Mouse (Mus musculus): ENCODE measurements around the gene Gm19935. TPM values are rescaled to one million over a fixed set of nuclear protein-coding genes. Genes with fewer than 3 reads are reported as not detected.

The Gm19935 gene
- polyA plus RNA-seq, 1 experiment: 10.3 TPM

DNA sequence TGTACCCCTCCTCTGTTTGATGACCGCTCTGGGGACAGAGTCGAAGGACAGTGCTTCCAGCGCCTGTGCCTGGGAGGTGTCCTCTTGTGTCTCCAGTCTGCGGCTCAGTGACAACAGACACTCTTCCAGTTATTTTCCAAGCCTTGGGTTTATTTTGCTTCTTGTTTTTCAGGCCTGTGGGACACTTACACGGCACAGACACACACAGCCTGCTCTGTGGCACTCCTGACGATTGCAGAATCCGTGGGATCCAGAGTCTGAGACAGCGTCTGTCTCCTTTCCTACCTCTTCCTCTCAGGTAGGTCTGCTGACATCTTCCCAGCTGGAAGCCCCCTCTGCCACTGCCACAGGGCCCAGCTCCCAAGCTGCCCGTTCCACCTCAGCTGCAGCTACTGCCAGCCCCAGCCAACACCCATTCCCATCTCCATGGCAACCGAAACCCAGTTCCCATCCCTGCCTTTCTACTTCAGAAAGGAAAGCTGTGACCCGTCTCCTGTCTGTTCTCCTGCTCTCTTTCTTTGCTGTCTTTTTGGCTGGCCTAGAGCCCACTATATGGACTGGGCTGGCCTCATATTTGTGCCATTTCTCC, 32.4 kb upstream of the Gm19935 start:
- TF ChIP-seq CTCF (IDR thresholded peaks at IDR 0.05; ENCODE audit: insufficient read depth, low read length) (no peak), POLR2A (IDR thresholded peaks at IDR 0.05; ENCODE audit: borderline replicate concordance, extremely low read depth, low read depth, low read length) (no peak)
- peaks cover 7% of the 10 kb centered on the region for H3K4me1 ChIP-seq (ENCODE audit: control insufficient read depth, insufficient read depth, low read length)
- H3K4me3 ChIP-seq (replicated peaks; ENCODE audit: extremely low read depth, low read depth, low read length): no peak overlapping the region
- no peak for DNase-seq
- WGBS: 80% methylated on average over 11 of the region's 11 CpGs

DNA sequence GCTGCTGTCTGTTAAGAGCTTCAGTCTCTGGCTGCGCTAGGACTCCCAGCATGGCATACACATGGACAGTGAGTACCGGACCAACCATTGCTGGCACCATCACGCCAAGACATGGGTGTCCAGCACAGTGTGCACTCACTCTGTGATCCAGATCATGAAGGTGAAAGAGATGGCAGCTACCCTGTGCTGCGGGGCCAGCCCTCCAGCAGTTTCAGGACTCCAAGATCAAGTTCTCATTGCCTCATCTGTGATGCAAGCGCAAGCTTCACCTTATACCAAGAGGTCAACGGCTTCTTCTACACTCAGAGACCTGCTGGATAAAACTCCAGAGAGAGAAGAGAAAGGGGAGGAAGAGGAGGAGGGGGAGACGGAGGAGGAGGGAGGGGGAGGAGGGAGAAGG, 30.8 kb upstream of the Gm19935 start:
- no peak for TF ChIP-seq CTCF (IDR thresholded peaks at IDR 0.05; ENCODE audit: insufficient read depth, low read length)
- no peak for DNase-seq
- no peaks in the 10 kb centered on the region for H3K4me1 ChIP-seq (ENCODE audit: control insufficient read depth, insufficient read depth, low read length)
- no peak overlapping the region for H3K4me3 ChIP-seq (replicated peaks; ENCODE audit: extremely low read depth, low read depth, low read length)
- WGBS: 82% methylated on average over 7 of the region's 7 CpGs

DNA sequence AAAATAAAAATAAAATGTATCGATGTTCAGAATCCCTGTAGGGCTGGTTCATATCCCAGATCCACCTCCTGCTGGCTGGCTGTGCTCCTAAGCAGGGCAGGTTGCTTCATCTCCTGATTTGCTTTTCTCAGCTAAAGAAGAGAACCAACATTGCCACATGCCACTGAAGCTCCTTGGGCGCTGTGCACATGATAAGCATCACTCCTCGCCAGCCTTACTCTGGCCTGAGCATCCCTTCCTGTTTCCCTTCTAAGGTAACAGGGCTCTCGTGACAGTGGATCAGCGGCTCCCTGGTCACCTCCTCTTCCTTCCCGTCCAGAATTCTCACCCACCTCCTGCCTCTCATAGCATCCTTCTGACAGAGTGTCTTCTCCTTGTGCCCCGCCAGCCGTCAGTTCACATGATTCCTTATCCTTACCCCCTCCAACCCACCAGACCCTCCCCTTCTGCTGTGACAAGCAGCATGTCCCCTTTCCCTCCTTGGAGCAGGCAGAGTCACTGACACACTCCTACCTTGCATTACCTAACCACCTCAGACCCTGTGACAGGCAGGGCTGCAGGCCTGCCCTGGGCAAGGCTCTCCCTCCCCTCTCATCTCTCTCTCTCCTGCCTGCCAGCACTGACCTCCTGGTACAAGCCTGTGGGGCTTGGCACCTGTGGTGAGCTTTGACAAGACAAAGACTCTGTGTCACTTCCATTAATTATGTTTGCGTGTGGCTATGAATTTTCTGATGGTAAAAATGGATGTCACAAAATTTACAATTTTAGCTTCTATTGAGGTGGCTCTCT, 27.2 kb upstream of the Gm19935 start:
- DNase-seq: no peak
- Histone ChIP-seq H3K4me3 (replicated peaks; ENCODE audit: extremely low read depth, low read depth, low read length) (no peak overlapping the region), H3K4me1 (ENCODE audit: control insufficient read depth, insufficient read depth, low read length) (peaks cover 3% of the 10 kb centered on the region)
- TF ChIP-seq POLR2A (IDR thresholded peaks at IDR 0.05; ENCODE audit: borderline replicate concordance, extremely low read depth, low read depth, low read length) (no peak), CTCF (IDR thresholded peaks at IDR 0.05; ENCODE audit: insufficient read depth, low read length) (no peak)
- WGBS: 67% methylated on average over 9 of the region's 9 CpGs

DNA sequence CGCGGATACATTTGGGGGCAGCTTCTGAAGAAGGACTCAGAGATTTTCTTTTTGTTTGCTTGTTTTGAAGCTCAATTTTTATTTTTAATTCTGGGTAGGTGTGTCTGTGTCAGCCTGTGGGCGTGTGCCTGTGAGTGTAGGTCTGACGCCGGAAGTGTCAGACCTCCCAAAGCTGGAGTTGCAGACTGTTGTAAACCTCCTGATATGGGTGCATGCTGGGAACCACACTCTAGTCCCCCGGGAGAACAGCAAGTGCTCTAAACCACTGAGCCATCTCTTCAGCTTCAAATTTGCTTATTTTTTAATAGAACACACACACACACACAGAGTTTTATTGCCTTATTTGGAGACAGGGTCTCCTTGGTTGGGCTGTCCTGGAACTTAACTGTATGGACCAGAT, 25.9 kb upstream of the Gm19935 start:
- no peak overlapping the region for H3K4me3 ChIP-seq (replicated peaks; ENCODE audit: extremely low read depth, low read depth, low read length)
- no peak for TF ChIP-seq POLR2A (IDR thresholded peaks at IDR 0.05; ENCODE audit: borderline replicate concordance, extremely low read depth, low read depth, low read length)
- no peak for TF ChIP-seq CTCF (IDR thresholded peaks at IDR 0.05; ENCODE audit: insufficient read depth, low read length)
- WGBS: 84% methylated on average over 6 of the region's 6 CpGs
- H3K4me1 ChIP-seq (ENCODE audit: control insufficient read depth, insufficient read depth, low read length): peaks cover 3% of the 10 kb centered on the region
- DNase-seq: no peak

DNA sequence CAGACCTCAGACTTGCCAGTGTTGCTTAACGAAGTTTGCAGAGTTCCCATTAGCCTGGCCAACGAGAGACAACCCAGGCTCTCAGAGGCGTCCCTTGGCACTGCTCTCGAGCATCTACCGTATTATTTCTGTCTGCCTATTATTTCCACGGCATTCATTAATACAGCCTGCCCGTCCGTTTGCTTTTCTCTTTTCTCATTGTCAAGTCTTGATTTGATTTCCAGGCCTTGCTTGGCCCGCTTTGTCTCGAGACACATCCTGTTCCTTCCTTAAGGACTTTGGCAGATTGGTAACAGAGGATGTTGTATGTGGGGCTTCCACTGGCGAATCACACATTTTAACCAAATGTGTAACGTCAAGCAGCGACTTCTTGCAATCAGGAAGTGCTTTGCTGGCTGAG, 24.1 kb upstream of the Gm19935 start:
- WGBS: 39% methylated on average over 13 of the region's 13 CpGs
- Histone ChIP-seq H3K4me3 (replicated peaks; ENCODE audit: extremely low read depth, low read depth, low read length) (no peak overlapping the region), H3K4me1 (ENCODE audit: control insufficient read depth, insufficient read depth, low read length) (peaks cover 3% of the 10 kb centered on the region)
- TF ChIP-seq POLR2A (IDR thresholded peaks at IDR 0.05; ENCODE audit: borderline replicate concordance, extremely low read depth, low read depth, low read length): no peak
- TF ChIP-seq CTCF (IDR thresholded peaks at IDR 0.05; ENCODE audit: insufficient read depth, low read length): no peak
- no peak for DNase-seq

DNA sequence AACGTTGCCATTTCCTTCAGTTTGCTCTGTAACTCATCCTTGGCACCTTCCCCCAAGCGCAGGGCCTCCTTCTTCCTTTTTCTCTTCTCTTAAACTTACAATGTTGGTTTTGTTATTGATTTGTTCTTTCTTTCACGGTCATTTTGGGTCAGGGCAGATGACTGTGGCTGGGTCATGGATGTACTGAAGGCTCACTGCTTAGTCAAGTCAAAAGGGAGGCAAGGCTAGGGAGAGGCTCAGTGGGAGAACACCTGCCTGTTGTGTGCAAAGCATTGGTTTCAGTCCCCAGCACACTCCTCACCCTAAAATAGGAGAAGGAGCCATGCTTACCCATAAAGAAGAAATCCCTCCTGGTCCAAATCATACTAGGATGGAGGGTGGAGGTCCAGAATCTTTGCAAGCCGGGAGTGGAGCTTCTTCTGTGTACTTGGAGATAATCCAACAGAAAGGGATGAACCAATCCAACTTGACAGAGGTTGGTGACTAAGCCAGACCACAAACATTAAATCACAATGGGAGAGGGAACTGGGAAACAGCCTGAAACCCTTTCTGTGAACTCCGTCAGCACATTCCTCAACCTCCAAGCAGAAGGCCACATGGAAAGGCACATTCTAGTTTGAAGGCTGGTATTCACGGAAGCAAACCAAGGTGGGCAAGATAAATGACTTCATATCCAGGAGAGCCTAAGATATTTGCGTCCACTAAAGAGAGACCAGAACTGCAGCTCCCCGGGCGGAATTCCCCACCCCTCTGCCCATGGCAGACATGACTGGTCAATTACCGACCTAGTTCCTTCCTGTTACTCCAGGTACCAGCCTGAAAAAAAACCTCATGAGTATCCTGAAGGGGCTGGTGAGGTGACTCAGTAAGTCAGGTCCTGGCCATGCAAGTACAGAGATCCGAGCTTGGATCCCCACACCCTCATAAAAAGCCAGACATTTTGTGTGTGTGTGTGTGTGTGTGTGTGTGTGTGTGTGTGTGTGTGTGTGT, 22.8 kb upstream of the Gm19935 start:
- peaks cover 3% of the 10 kb centered on the region for H3K4me1 ChIP-seq (ENCODE audit: control insufficient read depth, insufficient read depth, low read length)
- H3K4me3 ChIP-seq (replicated peaks; ENCODE audit: extremely low read depth, low read depth, low read length): no peak overlapping the region
- TF ChIP-seq CTCF (IDR thresholded peaks at IDR 0.05; ENCODE audit: insufficient read depth, low read length) (no peak), POLR2A (IDR thresholded peaks at IDR 0.05; ENCODE audit: borderline replicate concordance, extremely low read depth, low read depth, low read length) (no peak)
- 53% methylated on average over 11 of the region's 11 CpGs for WGBS
- DNase-seq: no peak

DNA sequence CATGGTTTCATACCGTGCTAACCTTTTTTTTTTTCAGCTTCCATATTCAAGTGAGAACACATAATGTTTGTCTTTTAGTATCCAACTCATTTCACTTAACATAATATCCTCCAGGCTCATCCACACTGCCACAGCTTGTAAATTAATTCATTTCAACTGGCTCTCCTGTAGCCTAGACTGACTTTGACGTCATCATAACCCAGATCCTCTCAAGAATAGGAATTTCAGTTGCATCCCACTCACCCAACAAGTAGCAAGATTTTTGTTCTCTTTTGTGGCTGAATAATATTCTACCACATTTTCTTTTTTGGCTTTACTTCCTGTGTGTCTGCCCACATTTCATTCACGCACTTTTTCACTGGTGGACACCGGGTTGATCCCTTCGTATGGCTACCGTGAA, 20.2 kb upstream of the Gm19935 start:
- 89% methylated on average over 6 of the region's 6 CpGs for WGBS
- DNase-seq: no peak
- no peak overlapping the region for H3K4me3 ChIP-seq (replicated peaks; ENCODE audit: extremely low read depth, low read depth, low read length)
- peaks cover 5% of the 10 kb centered on the region for H3K4me1 ChIP-seq (ENCODE audit: control insufficient read depth, insufficient read depth, low read length)
- TF ChIP-seq POLR2A (IDR thresholded peaks at IDR 0.05; ENCODE audit: borderline replicate concordance, extremely low read depth, low read depth, low read length) (no peak), CTCF (IDR thresholded peaks at IDR 0.05; ENCODE audit: insufficient read depth, low read length) (no peak)

DNA sequence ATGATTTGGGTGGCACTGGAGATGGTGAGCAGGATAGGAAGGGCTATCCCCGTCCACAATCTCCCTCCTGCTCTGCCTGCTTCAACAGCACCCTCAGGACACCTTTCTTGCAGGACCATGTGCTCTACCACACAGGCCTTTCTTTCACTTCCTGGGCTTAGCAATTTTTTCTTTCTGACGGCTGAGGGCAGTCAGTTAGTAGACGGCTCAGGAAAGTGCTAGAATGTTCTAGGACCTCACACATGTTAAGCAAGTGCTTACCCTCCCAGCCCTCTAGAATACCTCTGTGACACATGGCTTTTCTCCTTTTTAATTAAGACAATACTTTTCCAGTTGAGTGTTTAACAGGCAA, 17.1 kb upstream of the Gm19935 start:
- WGBS: 76% methylated on average over 3 of the region's 3 CpGs
- TF ChIP-seq CTCF (IDR thresholded peaks at IDR 0.05; ENCODE audit: insufficient read depth, low read length) (no peak), POLR2A (IDR thresholded peaks at IDR 0.05; ENCODE audit: borderline replicate concordance, extremely low read depth, low read depth, low read length) (no peak)
- peaks cover 4% of the 10 kb centered on the region for H3K4me1 ChIP-seq (ENCODE audit: control insufficient read depth, insufficient read depth, low read length)
- no peak overlapping the region for H3K4me3 ChIP-seq (replicated peaks; ENCODE audit: extremely low read depth, low read depth, low read length)
- DNase-seq: no peak

DNA sequence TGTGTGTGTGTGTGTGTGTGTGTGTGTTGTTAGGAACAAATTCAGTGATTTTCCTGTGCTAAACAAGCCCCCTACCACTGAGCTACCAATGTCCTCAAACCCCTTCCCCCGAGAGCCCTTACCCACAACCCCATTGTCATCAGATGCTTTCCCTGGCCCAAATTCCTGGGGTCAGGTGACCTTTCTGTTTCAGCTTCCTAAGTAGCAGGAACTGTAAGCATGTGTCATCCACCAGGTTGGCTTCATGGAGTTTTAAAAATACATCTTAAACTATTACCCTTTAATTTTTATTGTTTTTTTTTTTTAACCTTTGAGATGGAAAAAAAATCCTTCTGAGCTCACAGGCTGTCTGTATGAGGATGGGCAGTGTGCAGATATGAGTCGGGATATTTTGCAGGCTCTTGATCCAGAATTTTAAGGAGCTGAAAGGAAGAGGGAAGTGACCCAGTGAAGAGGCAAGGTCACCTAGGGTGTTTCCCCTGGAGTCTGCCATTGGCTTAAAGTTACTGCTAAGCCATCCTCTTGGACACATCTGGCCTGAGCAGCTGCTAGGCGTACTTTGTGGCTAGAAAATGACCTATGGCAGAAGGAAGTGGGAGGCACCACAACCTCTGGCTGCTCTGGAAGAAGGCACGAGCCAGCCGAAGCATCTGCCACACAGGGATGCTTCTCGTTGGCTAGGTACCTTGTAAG, 16.6 kb upstream of the Gm19935 start:
- H3K4me1 ChIP-seq (ENCODE audit: control insufficient read depth, insufficient read depth, low read length): peaks cover 4% of the 10 kb centered on the region
- 59% methylated on average over 6 of the region's 6 CpGs for WGBS
- no peak overlapping the region for H3K4me3 ChIP-seq (replicated peaks; ENCODE audit: extremely low read depth, low read depth, low read length)
- no peak for TF ChIP-seq POLR2A (IDR thresholded peaks at IDR 0.05; ENCODE audit: borderline replicate concordance, extremely low read depth, low read depth, low read length)
- TF ChIP-seq CTCF (IDR thresholded peaks at IDR 0.05; ENCODE audit: insufficient read depth, low read length): no peak
- no peak for DNase-seq
